In genomic region chrX:7721514-7722281, GRCm38 (mm10) we compare ENCODE assay signal across 8 mouse cellular contexts. TPM values are rescaled to one million over a fixed set of nuclear protein-coding genes. Genes with fewer than 3 reads are reported as not detected.
DNase-seq lines count a peak whose midpoint lies in the region; TF ChIP-seq lines count a peak whose summit lies in the region.

Gene Gm45208 (plus strand): TSS chrX:7722245.

- H3K9me3 ChIP-seq in MEL (replicated peaks; ENCODE audit: insufficient read depth, low read length): no peaks in the 10 kb centered on the region
- H3K9me3 ChIP-seq in hindbrain, embryonic 10.5 days: 0 out of 2 replicates have a peak, but pooled peaks cover 3% of the 10 kb centered on the region

- H3K4me1 ChIP-seq in MEL (ENCODE audit: control insufficient read depth in 1 of 2, insufficient read depth in 2 of 2, low read length in 2 of 2): peaks cover 0 to 6% of the 10 kb centered on the region in 2 experiments; a peak in 2 of 4 replicates
- H3K4me1 ChIP-seq in hindbrain, embryonic 10.5 days (replicated peaks): peaks cover 7% of the 10 kb centered on the region

- H3K9ac ChIP-seq in MEL (ENCODE audit: control insufficient read depth, low read depth, low read length, poor library complexity, severe bottlenecking): peak within 1 kb of the TSS; percentile 90

- no peak for TF ChIP-seq CTCF in MEL (IDR thresholded peaks at IDR 0.05 in 2 of 3, conservative IDR thresholded peaks at IDR 0.05 in 1 of 3; ENCODE audit: control insufficient read depth in 1 of 3, insufficient read depth in 1 of 3, low read depth in 2 of 3, low read length in 3 of 3, poor library complexity in 1 of 3, severe bottlenecking in 1 of 3)

- H3K27me3 ChIP-seq in MEL (ENCODE audit: control insufficient read depth in 1 of 2, insufficient read depth in 2 of 2, low read length in 2 of 2): no peaks in the 10 kb centered on the region
- no peaks in the 10 kb centered on the region for H3K27me3 ChIP-seq in hindbrain, embryonic 10.5 days (ENCODE audit: insufficient read depth, poor library complexity, severe bottlenecking)

- TF ChIP-seq RAD21 in MEL (IDR thresholded peaks at IDR 0.05; ENCODE audit: low read depth, low read length): no peak

- WGBS in hindbrain, embryonic 10.5 days: 22% methylated on average over 22 of the region's 22 CpGs

- no peaks in the 10 kb centered on the region for H3K36me3 ChIP-seq in MEL (ENCODE audit: control insufficient read depth in 1 of 2, insufficient read depth in 2 of 2, low read length in 2 of 2)
- H3K36me3 ChIP-seq in hindbrain, embryonic 10.5 days: peaks cover 22% of the 10 kb centered on the region

- H3K27ac ChIP-seq in MEL (ENCODE audit: control insufficient read depth, low read depth, low read length): peak within 1 kb of the TSS; percentile 92
- H3K27ac ChIP-seq in hindbrain, embryonic 10.5 days: peak within 1 kb of the TSS; percentile 95

- 0 out of 4 replicates have a peak, but pooled peaks of 1 of the 2 experiments have one; percentile 3 for TF ChIP-seq EP300 in MEL (IDR thresholded peaks at IDR 0.05; ENCODE audit: low read depth in 1 of 2, low read length in 2 of 2)

- peak within 1 kb of the TSS; percentile 79 to 86 for H3K4me3 ChIP-seq in MEL (ENCODE audit: control insufficient read depth in 1 of 2, insufficient read depth in 1 of 2, low read depth in 2 of 2, low read length in 2 of 2)
- H3K4me3 ChIP-seq in hindbrain, embryonic 10.5 days: peak within 1 kb of the TSS; percentile 65

- TF ChIP-seq POLR2A in MEL (IDR thresholded peaks at IDR 0.05; ENCODE audit: control insufficient read depth in 1 of 2, insufficient read depth in 1 of 2, low read depth in 1 of 2, low read length in 2 of 2, poor library complexity in 1 of 2): peak in 1 of 2 experiments; percentile 82; a peak in 2 of 4 replicates

- DNase-seq in MEL (ENCODE audit: low read depth, low spot score): peak; percentile 94
- DNase-seq in cerebellum, adult 8-10 months: peak; percentile 65
- peak; percentile 65 for DNase-seq in forelimb bud, embryonic 11.5 days (ENCODE audit: low read depth, low spot score)
- peak; percentile 73 for DNase-seq in hindbrain, embryonic 10.5 days (ENCODE audit: low spot score)
- DNase-seq in layer of hippocampus, postnatal 10 days (ENCODE audit: low spot score in 2 of 2): peak; percentile 56 to 58
- DNase-seq in lung, postnatal 10 days: peak; percentile 82
- peak; percentile 46 for DNase-seq in ovary, postnatal 14 days (ENCODE audit: low spot score)
- peak; percentile 38 to 49 for DNase-seq in thymus, postnatal 10 days (ENCODE audit: low spot score in 2 of 2)

- H3K79me2 ChIP-seq in MEL (ENCODE audit: control insufficient read depth, insufficient read depth, low read length, poor library complexity): peaks cover 6% of the 10 kb centered on the region

TF ChIP-seq in MEL, 35 proteins besides CTCF, POLR2A, EP300 and RAD21:
- peak; percentile 80; the same call in 1 of the 2 replicates for TF ChIP-seq TBP (IDR thresholded peaks at IDR 0.05; ENCODE audit: low read depth, low read length)
- peak; percentile 59; the same call in 1 of the 2 replicates for TF ChIP-seq MYC (IDR thresholded peaks at IDR 0.05; ENCODE audit: low read depth, low read length)
- no peak for TF ChIP-seq ETS1 (IDR thresholded peaks at IDR 0.05; ENCODE audit: low read depth, low read length)
- TF ChIP-seq POLR2AphosphoS2 (IDR thresholded peaks at IDR 0.05; ENCODE audit: low read length): peak; percentile 42; the same call in 1 of the 2 replicates
- TF ChIP-seq MXI1 (IDR thresholded peaks at IDR 0.05; ENCODE audit: low read depth, low read length): peak; percentile 81
- no peak for TF ChIP-seq MAFK (IDR thresholded peaks at IDR 0.05; ENCODE audit: borderline replicate concordance, low read depth, low read length)
- no peak for TF ChIP-seq E2F4 (IDR thresholded peaks at IDR 0.05; ENCODE audit: borderline replicate concordance, low read depth, low read length)
- TF ChIP-seq MAZ (IDR thresholded peaks at IDR 0.05; ENCODE audit: low read depth, low read length): peak; percentile 70; the same call in 1 of the 2 replicates
- TF ChIP-seq CHD1 (IDR thresholded peaks at IDR 0.05; ENCODE audit: low read depth, low read length): no peak
- no peak for TF ChIP-seq ZKSCAN1 (IDR thresholded peaks at IDR 0.05; ENCODE audit: low read depth, low read length)
- no peak for TF ChIP-seq USF2 (IDR thresholded peaks at IDR 0.05; ENCODE audit: borderline replicate concordance in 1 of 2, insufficient read depth in 1 of 2, low read depth in 1 of 2, low read length in 2 of 2)
- TF ChIP-seq SMC3 (IDR thresholded peaks at IDR 0.05; ENCODE audit: low read depth, low read length): no peak
- TF ChIP-seq ZC3H11A (IDR thresholded peaks at IDR 0.05; ENCODE audit: low read depth, low read length): no peak
- TF ChIP-seq BHLHE40 (IDR thresholded peaks at IDR 0.05; ENCODE audit: borderline replicate concordance, low read depth, low read length): no peak
- TF ChIP-seq USF1 (IDR thresholded peaks at IDR 0.05; ENCODE audit: low read depth, low read length): no peak
- TF ChIP-seq ELF1 (IDR thresholded peaks at IDR 0.05; ENCODE audit: low read depth, low read length): peak; percentile 69
- no peak for TF ChIP-seq CHD2 (IDR thresholded peaks at IDR 0.05; ENCODE audit: low read length)
- no peak; the same call in 1 of the 2 replicates for TF ChIP-seq GABPA (IDR thresholded peaks at IDR 0.05; ENCODE audit: low read depth, low read length)
- TF ChIP-seq NELFE (IDR thresholded peaks at IDR 0.05; ENCODE audit: low read depth, low read length): peak; percentile 67; the same call in 1 of the 2 replicates
- TF ChIP-seq NRF1 (IDR thresholded peaks at IDR 0.05; ENCODE audit: insufficient read depth, low read depth, low read length, poor library complexity, severe bottlenecking): no peak
- peak; percentile 92 for TF ChIP-seq HCFC1 (IDR thresholded peaks at IDR 0.05; ENCODE audit: low read depth, low read length)
- TF ChIP-seq GATA1 (IDR thresholded peaks at IDR 0.05; ENCODE audit: low read depth, low read length): 0 out of 2 replicates have a peak, but pooled peaks have one; percentile 11
- TF ChIP-seq MYB (IDR thresholded peaks at IDR 0.05; ENCODE audit: low read depth, low read length): no peak
- TF ChIP-seq MAX (IDR thresholded peaks at IDR 0.05; ENCODE audit: low read length): peak; percentile 30; the same call in 1 of the 2 replicates
- TF ChIP-seq TCF12 (IDR thresholded peaks at IDR 0.05; ENCODE audit: low read depth, low read length): peak; percentile 52; the same call in 1 of the 2 replicates
- TF ChIP-seq MEF2A (IDR thresholded peaks at IDR 0.05; ENCODE audit: extremely low read depth, insufficient replicate concordance, low read depth, low read length, poor library complexity, severe bottlenecking): no peak
- TF ChIP-seq POLR2AphosphoS5 (IDR thresholded peaks at IDR 0.05; ENCODE audit: borderline replicate concordance, low read depth, low read length): no peak
- TF ChIP-seq KAT2A (conservative IDR thresholded peaks at IDR 0.05; ENCODE audit: low read depth, low read length): peak; percentile 69
- no peak; the same call in 1 of the 2 replicates for TF ChIP-seq RCOR1 (IDR thresholded peaks at IDR 0.05; ENCODE audit: low read depth, low read length)
- no peak for TF ChIP-seq TAL1 (IDR thresholded peaks at IDR 0.05; ENCODE audit: low read length)
- TF ChIP-seq ZMIZ1 (IDR thresholded peaks at IDR 0.05; ENCODE audit: low read depth, low read length): no peak
- TF ChIP-seq ZNF384 (IDR thresholded peaks at IDR 0.05; ENCODE audit: low read depth, low read length): no peak
- TF ChIP-seq UBTF (IDR thresholded peaks at IDR 0.05; ENCODE audit: borderline replicate concordance, insufficient read depth, low read depth, low read length): no peak
- peak; percentile 98 for TF ChIP-seq SIN3A (IDR thresholded peaks at IDR 0.05; ENCODE audit: low read length)
- TF ChIP-seq JUND (IDR thresholded peaks at IDR 0.05; ENCODE audit: low read depth, low read length): peak; percentile 78; the same call in 1 of the 2 replicates
TF ChIP-seq in MEL: peak in this region for 14.

RNA-seq across cellular contexts. Expression of gene Gm45208, which starts in this region (rescaled TPM):
- 0.36 TPM in 1 of 2 replicates, not detected in the other for total RNA-seq in MEL (2012; rRNA removed)
- 10 to 100 TPM in 1 of 2 experiments, not detected in 1; 11.0 TPM for polyA plus RNA-seq in MEL (2012; ENCODE audit: insufficient read depth in 1 of 2, insufficient read length in 2 of 2, low read depth in 1 of 2, low replicate concordance in 2 of 2, missing spikeins in 1 of 2)
- polyA plus RNA-seq in hindbrain, embryonic 10.5 days (2016; fragmentation: Nextera tagmentation; extraction: Ambion mirVana): not detected in 2 replicates
- not detected for total RNA-seq in layer of hippocampus, postnatal 10 days (2021)

Comparison
In these comparisons a context has a peak if more than half of its experiments do, and no peak if none do; other contexts are left out.
1. Peak in every context shown above with its lines: DNase-seq, H3K4me3 ChIP-seq and H3K27ac ChIP-seq.
2. Peak in DNase-seq, H3K4me3 ChIP-seq and H3K27ac ChIP-seq in hindbrain, embryonic 10.5 days; RNA of the gene not detected or under 1 TPM.
3. Peak in DNase-seq in layer of hippocampus, postnatal 10 days; RNA of the gene not detected or under 1 TPM.
4. DNase-seq: peak in every context shown above with its lines; median percentile 94 in MEL; 82 in lung, postnatal 10 days; 73 in hindbrain, embryonic 10.5 days; 65 in cerebellum, adult 8-10 months; 65 in forelimb bud, embryonic 11.5 days; 57 in layer of hippocampus, postnatal 10 days; 46 in ovary, postnatal 14 days; 44 in thymus, postnatal 10 days.